In genomic region chr5:100125409-100126123, GRCm38 (mm10) we compare ENCODE assay signal across 16 mouse cellular contexts. TPM values are rescaled to one million over a fixed set of nuclear protein-coding genes. Genes with fewer than 3 reads are reported as not detected.
"Had no signal": no experiment of that assay in that cellular context is flagged by ENCODE, and none has a peak within 500 bp of the region (broad histone marks: within the 10 kb centered on the region; RNA-seq: fewer than 3 reads in every experiment).

No protein-coding gene starts in this region.

- H3K4me1 ChIP-seq: megakaryocyte, embryonic 14.5 days had no signal

- H3K27ac ChIP-seq: hindbrain, postnatal 0 days; left cerebral cortex, adult 2 months; liver, embryonic 14.5 days had no signal

- DNase-seq: kidney, adult 9 months; kidney, postnatal 36 days; layer of hippocampus, postnatal 36 days; lung, adult 18-20 months; lung, postnatal 10 days; lung, postnatal 36 days; thymus, postnatal 25 days had no signal

- H3K9me3 ChIP-seq: lung, embryonic 15.5 days; midbrain, embryonic 10.5 days had no signal

- ATAC-seq: hindbrain, postnatal 0 days; inflammation-experienced regulatory T-cells, adult 6 months; intestine, embryonic 16.5 days; midbrain, embryonic 16.5 days had no signal

- H3K9ac ChIP-seq: liver, embryonic 14.5 days; lung, embryonic 15.5 days had no signal

- H3K4me2 ChIP-seq: lung, embryonic 15.5 days had no signal

- H3K4me3 ChIP-seq: left cerebral cortex, adult 2 months; lung, embryonic 15.5 days; megakaryocyte, embryonic 14.5 days; midbrain, embryonic 10.5 days had no signal

- H3K36me3 ChIP-seq: lung, embryonic 15.5 days; midbrain, embryonic 10.5 days had no signal

RNA-seq across cellular contexts. Expression of gene Tmem150c, which starts 34.0 kb away (rescaled TPM):
- polyA plus RNA-seq: inflammation-experienced regulatory T-cells, adult 6 months had no signal
